Mouse (Mus musculus) kidney, adult 2 months (tissue): Measurements from ENCODE around the gene A030014E15Rik.

Experiments used
- CTCF ChIP-seq: fragments of 200-500 bp; conservative IDR thresholded peaks from 2 replicates; pipeline ENCODE4 v1.5.1; 2011; ENCODE audit warnings: low read depth, mild to moderate bottlenecking, control low read depth, low read length, moderate library complexity, mixed read lengths; ENCODE audit not compliant: insufficient read depth, insufficient read length
- POLR2A ChIP-seq: fragments of 200-500 bp; IDR thresholded peaks from one replicate; pipeline ENCODE4 v1.6.1; 2011; ENCODE audit warnings: low read depth, low read length, control low read depth

GRCm38 (mm10) chr1:82973244-82973643 lies 48.5 kb downstream of the A030014E15Rik start:
- no peak for TF ChIP-seq POLR2A
- no peak for TF ChIP-seq CTCF
